Mouse (Mus musculus): ENCODE data around the gene Reep3. TPM values are rescaled to one million over a fixed set of nuclear protein-coding genes. Genes with fewer than 3 reads are reported as not detected.

The Reep3 gene
- total and polyA plus RNA-seq, 3 experiments: 0.01 TPM; not detected in 2

DNA sequence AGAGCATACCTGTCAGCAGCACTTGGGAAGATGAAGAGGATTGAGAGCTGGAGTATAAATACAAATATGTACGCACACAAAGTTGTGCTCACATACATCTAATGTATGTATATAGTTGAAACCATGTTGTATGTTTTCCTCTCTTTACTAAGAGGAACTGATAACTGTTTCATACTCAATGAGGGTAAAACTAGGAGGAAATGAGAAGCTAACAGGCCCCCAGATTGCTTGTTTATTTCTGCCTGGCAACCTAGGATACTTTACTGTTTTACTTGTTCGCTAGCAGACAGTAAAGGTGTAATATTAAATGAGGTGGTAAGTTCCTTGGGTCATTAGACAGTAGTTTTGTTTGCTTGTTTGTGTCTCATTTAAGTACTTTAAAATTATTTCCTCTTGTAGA lies 40.7 kb upstream of the Reep3 start:
- Histone ChIP-seq H3K36me3 (ENCODE audit: control insufficient read depth in 1 of 2, insufficient read depth in 2 of 2, low read length in 2 of 2) (no peaks in the 10 kb centered on the region), H3K9me3 (replicated peaks; ENCODE audit: insufficient read depth, low read length) (no peaks in the 10 kb centered on the region), H3K27me3 (ENCODE audit: control insufficient read depth in 1 of 2, insufficient read depth in 2 of 2, low read length in 2 of 2) (peaks cover 5 to 18% of the 10 kb centered on the region in 2 experiments), H3K27ac (ENCODE audit: control insufficient read depth, low read depth, low read length) (no peak overlapping the region), H3K4me1 (ENCODE audit: control insufficient read depth in 1 of 2, insufficient read depth in 2 of 2, low read length in 2 of 2) (no peaks in the 10 kb centered on the region), H3K9ac (ENCODE audit: control insufficient read depth, low read depth, low read length, poor library complexity, severe bottlenecking) (no peak overlapping the region), H3K4me3 (ENCODE audit: control insufficient read depth in 1 of 2, insufficient read depth in 1 of 2, low read depth in 2 of 2, low read length in 2 of 2) (no peak overlapping the region), H3K79me2 (ENCODE audit: control insufficient read depth, insufficient read depth, low read length, poor library complexity) (no peaks in the 10 kb centered on the region)
- TF ChIP-seq MXI1 (IDR thresholded peaks at IDR 0.05; ENCODE audit: low read depth, low read length): no peak
- no peak for TF ChIP-seq E2F4 (IDR thresholded peaks at IDR 0.05; ENCODE audit: borderline replicate concordance, low read depth, low read length)
- no peak for DNase-seq (ENCODE audit: low read depth, low spot score)

DNA sequence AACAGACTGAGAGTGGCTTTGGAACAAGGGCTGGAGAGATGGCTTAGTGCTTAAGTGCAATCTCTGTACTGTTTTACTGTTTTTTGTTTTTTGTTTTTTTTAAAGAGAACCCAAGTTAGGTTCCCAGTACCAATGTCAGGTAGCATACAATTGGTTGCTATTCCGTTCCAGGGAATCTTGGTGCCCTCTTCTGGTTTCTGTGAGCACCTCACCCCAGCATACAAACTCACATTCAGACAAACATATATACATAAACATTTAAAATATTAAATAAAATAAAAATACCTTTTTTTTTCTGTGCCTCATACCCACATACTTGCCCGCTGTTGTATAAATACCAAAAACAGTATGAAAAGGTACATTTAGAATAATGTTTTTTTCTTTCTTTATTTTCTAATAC lies 37.6 kb upstream of the Reep3 start:
- Histone ChIP-seq H3K27me3 (ENCODE audit: control insufficient read depth in 1 of 2, insufficient read depth in 2 of 2, low read length in 2 of 2) (peaks cover 2 to 8% of the 10 kb centered on the region in 2 experiments; a peak in 3 of 4 replicates), H3K4me3 (ENCODE audit: control insufficient read depth in 1 of 2, insufficient read depth in 1 of 2, low read depth in 2 of 2, low read length in 2 of 2) (no peak overlapping the region), H3K9me3 (replicated peaks; ENCODE audit: insufficient read depth, low read length) (no peaks in the 10 kb centered on the region), H3K27ac (ENCODE audit: control insufficient read depth, low read depth, low read length) (no peak overlapping the region), H3K36me3 (ENCODE audit: control insufficient read depth in 1 of 2, insufficient read depth in 2 of 2, low read length in 2 of 2) (no peaks in the 10 kb centered on the region), H3K4me1 (ENCODE audit: control insufficient read depth in 1 of 2, insufficient read depth in 2 of 2, low read length in 2 of 2) (no peaks in the 10 kb centered on the region), H3K79me2 (ENCODE audit: control insufficient read depth, insufficient read depth, low read length, poor library complexity) (no peaks in the 10 kb centered on the region), H3K9ac (ENCODE audit: control insufficient read depth, low read depth, low read length, poor library complexity, severe bottlenecking) (no peak overlapping the region)
- TF ChIP-seq SMC3 (IDR thresholded peaks at IDR 0.05; ENCODE audit: low read depth, low read length) (peak; percentile 31; the same call in 1 of the 2 replicates), CHD2 (IDR thresholded peaks at IDR 0.05; ENCODE audit: low read length) (no peak), UBTF (IDR thresholded peaks at IDR 0.05; ENCODE audit: borderline replicate concordance, insufficient read depth, low read depth, low read length) (no peak), MYC (IDR thresholded peaks at IDR 0.05; ENCODE audit: low read depth, low read length) (no peak), JUND (IDR thresholded peaks at IDR 0.05; ENCODE audit: low read depth, low read length) (no peak), CTCF (IDR thresholded peaks at IDR 0.05 in 2 of 3, conservative IDR thresholded peaks at IDR 0.05 in 1 of 3; ENCODE audit: control insufficient read depth in 1 of 3, insufficient read depth in 1 of 3, low read depth in 2 of 3, low read length in 3 of 3, poor library complexity in 1 of 3, severe bottlenecking in 1 of 3) (peak in 2 of 3 experiments; percentile 12 to 16; a peak in 1 of 6 replicates), MXI1 (IDR thresholded peaks at IDR 0.05; ENCODE audit: low read depth, low read length) (no peak), RAD21 (IDR thresholded peaks at IDR 0.05; ENCODE audit: low read depth, low read length) (peak; percentile 29), USF2 (IDR thresholded peaks at IDR 0.05; ENCODE audit: borderline replicate concordance in 1 of 2, insufficient read depth in 1 of 2, low read depth in 1 of 2, low read length in 2 of 2) (no peak)
- no peak for DNase-seq (ENCODE audit: low read depth, low spot score)

DNA sequence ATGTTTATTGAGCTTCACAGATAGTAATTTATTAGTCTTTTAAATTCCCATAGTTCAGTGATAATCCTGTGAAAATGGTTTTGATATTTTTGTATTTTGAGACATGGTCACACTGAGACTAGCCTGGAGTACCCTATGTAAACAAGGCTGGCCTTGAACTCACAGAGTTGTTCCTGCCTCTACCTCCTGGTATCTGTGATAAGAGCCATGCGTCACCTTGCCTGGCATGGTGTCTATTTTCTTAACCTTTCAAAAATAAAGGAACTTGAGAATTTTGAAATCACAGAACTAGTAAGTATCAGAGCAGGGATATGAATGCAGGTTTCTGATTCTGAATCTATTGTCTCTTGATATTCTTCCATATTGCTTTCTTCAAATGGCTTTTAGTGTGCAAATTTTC lies 35.0 kb upstream of the Reep3 start:
- Histone ChIP-seq H3K9ac (ENCODE audit: control insufficient read depth, low read depth, low read length, poor library complexity, severe bottlenecking) (no peak overlapping the region), H3K4me3 (ENCODE audit: control insufficient read depth in 1 of 2, insufficient read depth in 1 of 2, low read depth in 2 of 2, low read length in 2 of 2) (no peak overlapping the region), H3K27ac (ENCODE audit: control insufficient read depth, low read depth, low read length) (no peak overlapping the region), H3K27me3 (ENCODE audit: control insufficient read depth in 1 of 2, insufficient read depth in 2 of 2, low read length in 2 of 2) (no peaks in the 10 kb centered on the region), H3K79me2 (ENCODE audit: control insufficient read depth, insufficient read depth, low read length, poor library complexity) (no peaks in the 10 kb centered on the region), H3K4me1 (ENCODE audit: control insufficient read depth in 1 of 2, insufficient read depth in 2 of 2, low read length in 2 of 2) (no peaks in the 10 kb centered on the region), H3K36me3 (ENCODE audit: control insufficient read depth in 1 of 2, insufficient read depth in 2 of 2, low read length in 2 of 2) (no peaks in the 10 kb centered on the region), H3K9me3 (replicated peaks; ENCODE audit: insufficient read depth, low read length) (no peaks in the 10 kb centered on the region)
- TF ChIP-seq GABPA (IDR thresholded peaks at IDR 0.05; ENCODE audit: low read depth, low read length): no peak
- TF ChIP-seq MEF2A (IDR thresholded peaks at IDR 0.05; ENCODE audit: extremely low read depth, insufficient replicate concordance, low read depth, low read length, poor library complexity, severe bottlenecking): no peak
- TF ChIP-seq POLR2AphosphoS2 (IDR thresholded peaks at IDR 0.05; ENCODE audit: low read length): no peak
- no peak for TF ChIP-seq POLR2AphosphoS5 (IDR thresholded peaks at IDR 0.05; ENCODE audit: borderline replicate concordance, low read depth, low read length)
- TF ChIP-seq JUND (IDR thresholded peaks at IDR 0.05; ENCODE audit: low read depth, low read length): no peak
- no peak for TF ChIP-seq EP300 (IDR thresholded peaks at IDR 0.05; ENCODE audit: low read depth in 1 of 2, low read length in 2 of 2)
- no peak for TF ChIP-seq MAFK (IDR thresholded peaks at IDR 0.05; ENCODE audit: borderline replicate concordance, low read depth, low read length)
- no peak for TF ChIP-seq HCFC1 (IDR thresholded peaks at IDR 0.05; ENCODE audit: low read depth, low read length)
- DNase-seq (ENCODE audit: low read depth, low spot score): peak; percentile 9
